Mouse (Mus musculus): ENCODE results near the gene Akt1s1. TPM values are rescaled to one million over a fixed set of nuclear protein-coding genes. Genes with fewer than 3 reads are reported as not detected.

Gene Akt1s1
- polyA plus RNA-seq, 2 experiments, result 70.5 to 179 TPM

DNA sequence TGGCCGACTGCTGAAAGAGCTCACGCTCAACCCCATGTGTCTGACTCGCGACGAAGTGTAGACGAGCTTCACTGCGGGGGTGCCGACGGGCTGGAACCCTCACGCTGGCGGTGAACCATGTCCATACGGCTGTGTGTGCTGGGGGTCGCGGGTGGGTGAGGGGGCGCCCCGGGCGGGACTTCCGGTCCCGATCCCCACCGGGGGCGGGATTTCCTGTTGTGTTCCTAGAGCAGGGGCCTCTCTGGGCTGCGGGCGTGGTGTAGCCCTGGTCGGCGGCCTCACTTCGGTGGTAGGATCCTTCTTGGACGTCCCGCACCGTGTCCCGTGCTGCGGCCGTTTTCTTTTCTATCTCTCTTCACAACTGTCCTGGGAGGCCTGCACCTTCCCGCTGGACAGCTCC, 1.4 kb downstream of the Akt1s1 start:
- ATAC-seq (ENCODE audit: low FRiP score, low read depth) (peak; percentile 58), DNase-seq (ENCODE audit: low spot score) (peak; percentile 91)
- Histone ChIP-seq H3K27ac (replicated peaks; ENCODE audit: low read depth, low read length) (peak overlapping the region; percentile 99), H3K36me3 (ENCODE audit: control insufficient read depth, insufficient read depth, low read length) (peaks cover 36% of the 10 kb centered on the region), H3K9ac (ENCODE audit: low read depth, low read length, severe bottlenecking) (peak overlapping the region; percentile 76), H3K4me3 (replicated peaks; ENCODE audit: low read length) (peak overlapping the region; percentile 87), H3K27me3 (ENCODE audit: control insufficient read depth, insufficient read depth, low read length) (no peaks in the 10 kb centered on the region), H3K4me2 (replicated peaks; ENCODE audit: low read depth, low read length, severe bottlenecking) (peak overlapping the region; percentile 82), H3K9me3 (ENCODE audit: control insufficient read depth, low read length) (no peaks in the 10 kb centered on the region), H3K4me1 (ENCODE audit: control insufficient read depth, insufficient read depth, low read length) (peaks cover 23% of the 10 kb centered on the region)
- no peak for TF ChIP-seq POLR2A (IDR thresholded peaks at IDR 0.05; ENCODE audit: borderline replicate concordance, extremely low read depth, insufficient read depth, insufficient read length)
- 5% methylated on average over 26 of the region's 33 CpGs for WGBS

DNA sequence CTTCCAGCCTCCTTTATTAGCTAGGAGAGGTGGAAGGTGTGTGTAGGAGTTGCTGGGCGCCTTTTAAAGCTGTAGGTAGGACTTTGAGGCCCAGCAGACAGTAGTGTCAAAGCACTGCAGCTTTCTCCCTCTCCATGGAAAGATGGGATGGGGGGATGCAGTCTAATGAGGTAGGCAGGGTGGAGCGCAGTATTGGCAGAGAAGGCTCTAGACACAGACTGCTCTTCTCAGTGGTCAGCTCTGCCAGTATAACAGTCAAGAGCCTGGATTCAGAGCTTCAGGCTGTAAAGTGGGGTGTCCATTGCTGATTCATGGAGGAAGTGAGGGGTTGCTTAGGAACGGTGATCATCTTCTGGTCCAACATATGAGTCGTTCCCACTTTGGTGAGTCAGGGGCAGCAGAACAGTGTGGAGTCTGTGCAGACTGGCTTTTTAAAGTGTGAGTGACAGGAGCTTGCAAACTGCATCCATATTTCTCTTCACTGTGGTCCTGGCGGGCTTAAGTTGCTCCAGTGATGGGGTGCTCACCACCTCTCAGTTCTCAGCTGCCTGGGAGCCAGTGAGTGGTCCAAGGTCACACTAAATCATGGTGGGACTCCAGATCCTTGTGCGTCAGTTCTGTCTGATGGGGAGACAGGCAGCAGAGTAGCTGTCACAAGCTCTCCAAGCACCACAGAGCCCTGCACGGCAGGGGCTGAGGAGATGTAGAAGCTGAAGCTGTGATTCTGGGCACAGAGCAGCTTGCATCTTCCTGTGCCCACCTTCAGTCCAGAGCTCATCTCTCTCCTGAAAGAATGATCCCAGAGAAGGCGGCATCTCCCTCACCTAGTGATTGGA, 2.2 kb downstream of the Akt1s1 start:
- Histone ChIP-seq H3K36me3 (ENCODE audit: control insufficient read depth, insufficient read depth, low read length) (peaks cover 27% of the 10 kb centered on the region), H3K9me3 (ENCODE audit: control insufficient read depth, low read length) (no peaks in the 10 kb centered on the region), H3K4me2 (replicated peaks; ENCODE audit: low read depth, low read length, severe bottlenecking) (peak overlapping the region; percentile 82), H3K27me3 (ENCODE audit: control insufficient read depth, insufficient read depth, low read length) (no peaks in the 10 kb centered on the region), H3K4me1 (ENCODE audit: control insufficient read depth, insufficient read depth, low read length) (peaks cover 24% of the 10 kb centered on the region), H3K4me3 (replicated peaks; ENCODE audit: low read length) (peak overlapping the region; percentile 87), H3K27ac (replicated peaks; ENCODE audit: low read depth, low read length) (peak overlapping the region; percentile 99), H3K9ac (ENCODE audit: low read depth, low read length, severe bottlenecking) (peak overlapping the region; percentile 76)
- no peak for TF ChIP-seq POLR2A (IDR thresholded peaks at IDR 0.05; ENCODE audit: borderline replicate concordance, extremely low read depth, insufficient read depth, insufficient read length)
- WGBS, result 76% methylated on average over 8 of the region's 8 CpGs
- no peak for DNase-seq (ENCODE audit: low spot score)
- no peak for ATAC-seq (ENCODE audit: low FRiP score, low read depth)

DNA sequence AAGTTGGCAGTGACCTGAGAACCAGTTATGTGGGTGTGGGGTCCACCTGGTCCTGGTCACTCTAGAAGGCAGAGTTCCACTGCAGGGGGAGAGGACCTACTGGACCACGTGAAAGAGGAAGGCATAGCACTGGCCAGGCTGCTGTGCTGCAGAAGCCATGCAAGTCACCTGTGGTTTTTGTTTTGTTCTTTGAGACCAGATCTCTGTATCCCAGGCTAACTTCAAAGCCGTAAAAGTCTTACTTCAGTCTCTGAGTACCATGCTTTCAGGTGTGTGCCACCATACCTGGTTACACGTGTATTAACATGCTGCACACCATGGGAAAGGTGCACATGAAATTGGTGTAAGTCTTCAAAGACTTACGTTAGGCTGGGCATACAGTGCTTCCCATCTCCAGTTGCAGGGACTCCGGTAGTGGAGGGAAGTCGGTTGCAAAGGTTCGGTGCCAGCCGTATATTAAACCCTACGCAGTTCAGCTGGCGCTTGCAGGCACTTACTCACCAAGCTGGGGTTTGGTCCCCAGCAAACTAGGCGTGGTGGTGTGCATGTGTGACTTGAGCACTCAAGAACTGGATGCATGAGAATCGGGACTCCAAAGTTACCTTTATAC, 2.9 kb downstream of the Akt1s1 start:
- TF ChIP-seq POLR2A (IDR thresholded peaks at IDR 0.05; ENCODE audit: borderline replicate concordance, extremely low read depth, insufficient read depth, insufficient read length), result no peak
- Histone ChIP-seq H3K4me1 (ENCODE audit: control insufficient read depth, insufficient read depth, low read length) (peaks cover 29% of the 10 kb centered on the region), H3K9me3 (ENCODE audit: control insufficient read depth, low read length) (no peaks in the 10 kb centered on the region), H3K27ac (replicated peaks; ENCODE audit: low read depth, low read length) (no peak overlapping the region), H3K9ac (ENCODE audit: low read depth, low read length, severe bottlenecking) (no peak overlapping the region), H3K4me3 (replicated peaks; ENCODE audit: low read length) (no peak overlapping the region), H3K27me3 (ENCODE audit: control insufficient read depth, insufficient read depth, low read length) (no peaks in the 10 kb centered on the region), H3K4me2 (replicated peaks; ENCODE audit: low read depth, low read length, severe bottlenecking) (no peak overlapping the region), H3K36me3 (ENCODE audit: control insufficient read depth, insufficient read depth, low read length) (peaks cover 20% of the 10 kb centered on the region)
- DNase-seq (ENCODE audit: low spot score) (no peak), ATAC-seq (ENCODE audit: low FRiP score, low read depth) (no peak)
- WGBS, result 91% methylated on average over 12 of the region's 12 CpGs

DNA sequence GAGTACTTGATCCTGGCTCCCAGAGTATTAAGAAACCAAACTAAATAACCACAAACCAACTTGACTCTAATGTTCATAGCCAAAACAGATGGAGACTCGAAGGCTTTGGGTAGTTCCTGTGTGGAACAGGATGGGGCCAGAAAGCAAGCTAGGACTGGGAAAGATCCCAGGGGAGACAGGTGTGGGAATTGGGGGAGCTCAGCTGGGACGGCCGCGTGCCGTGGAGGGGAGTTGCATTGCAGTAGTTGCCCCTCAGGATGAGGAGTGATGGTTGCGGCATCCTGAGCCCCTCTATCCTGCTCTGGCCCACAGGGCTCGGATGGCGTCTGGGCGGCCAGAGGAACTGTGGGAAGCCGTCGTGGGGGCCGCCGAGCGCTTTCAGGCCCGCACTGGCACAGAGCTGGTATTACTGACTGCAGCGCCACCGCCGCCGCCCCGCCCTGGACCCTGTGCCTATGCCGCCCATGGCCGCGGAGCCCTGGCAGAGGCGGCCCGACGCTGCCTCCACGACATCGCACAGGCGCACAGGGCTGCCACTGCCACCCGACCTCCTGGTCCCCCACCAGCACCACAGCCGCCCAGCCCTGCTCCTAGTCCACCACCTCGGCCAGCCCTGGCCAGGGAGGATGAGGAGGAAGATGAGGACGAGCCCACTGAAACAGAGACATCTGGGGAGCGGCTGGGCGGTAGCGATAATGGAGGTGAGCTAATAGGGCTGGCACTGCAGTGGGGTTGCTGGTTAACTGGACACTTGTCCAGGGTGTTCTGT, 3.7 kb downstream of the Akt1s1 start:
- 92% methylated on average over 34 of the region's 36 CpGs for WGBS
- no peak for ATAC-seq (ENCODE audit: low FRiP score, low read depth)
- no peak overlapping the region for H3K4me2 ChIP-seq (replicated peaks; ENCODE audit: low read depth, low read length, severe bottlenecking)
- no peaks in the 10 kb centered on the region for H3K9me3 ChIP-seq (ENCODE audit: control insufficient read depth, low read length)
- DNase-seq (ENCODE audit: low spot score), result no peak
- H3K27ac ChIP-seq (replicated peaks; ENCODE audit: low read depth, low read length), result no peak overlapping the region
- TF ChIP-seq POLR2A (IDR thresholded peaks at IDR 0.05; ENCODE audit: borderline replicate concordance, extremely low read depth, insufficient read depth, insufficient read length), result no peak
- H3K36me3 ChIP-seq (ENCODE audit: control insufficient read depth, insufficient read depth, low read length), result peaks cover 16% of the 10 kb centered on the region
- H3K4me1 ChIP-seq (ENCODE audit: control insufficient read depth, insufficient read depth, low read length), result peaks cover 28% of the 10 kb centered on the region
- no peaks in the 10 kb centered on the region for H3K27me3 ChIP-seq (ENCODE audit: control insufficient read depth, insufficient read depth, low read length)
- H3K9ac ChIP-seq (ENCODE audit: low read depth, low read length, severe bottlenecking), result no peak overlapping the region
- H3K4me3 ChIP-seq (replicated peaks; ENCODE audit: low read length), result no peak overlapping the region

DNA sequence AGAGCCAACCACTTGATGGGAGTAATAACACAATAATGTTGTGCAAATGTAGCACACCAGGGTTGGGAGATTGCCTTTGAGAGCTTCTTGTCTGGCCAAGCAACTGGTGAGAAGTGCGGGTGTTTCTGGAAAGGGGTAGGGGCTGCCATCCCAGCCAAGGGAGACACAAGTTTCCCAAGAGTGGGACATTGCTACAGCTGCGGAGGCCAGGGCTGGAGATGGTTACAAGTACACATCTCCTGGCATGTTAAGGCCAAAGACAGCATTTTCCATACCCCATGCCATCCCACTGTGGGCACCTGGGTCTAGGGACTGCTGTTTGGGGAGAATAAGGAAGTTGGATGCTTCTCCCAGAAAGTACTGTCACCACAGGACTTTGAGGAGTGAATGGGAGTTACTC, 4.3 kb downstream of the Akt1s1 start:
- TF ChIP-seq POLR2A (IDR thresholded peaks at IDR 0.05; ENCODE audit: borderline replicate concordance, extremely low read depth, insufficient read depth, insufficient read length), result no peak
- 95% methylated on average over 2 of the region's 2 CpGs for WGBS
- no peak overlapping the region for H3K4me2 ChIP-seq (replicated peaks; ENCODE audit: low read depth, low read length, severe bottlenecking)
- H3K27me3 ChIP-seq (ENCODE audit: control insufficient read depth, insufficient read depth, low read length), result no peaks in the 10 kb centered on the region
- DNase-seq (ENCODE audit: low spot score) (no peak), ATAC-seq (ENCODE audit: low FRiP score, low read depth) (no peak)
- H3K4me3 ChIP-seq (replicated peaks; ENCODE audit: low read length), result no peak overlapping the region
- no peak overlapping the region for H3K9ac ChIP-seq (ENCODE audit: low read depth, low read length, severe bottlenecking)
- H3K4me1 ChIP-seq (ENCODE audit: control insufficient read depth, insufficient read depth, low read length), result peaks cover 27% of the 10 kb centered on the region
- H3K27ac ChIP-seq (replicated peaks; ENCODE audit: low read depth, low read length), result no peak overlapping the region
- H3K36me3 ChIP-seq (ENCODE audit: control insufficient read depth, insufficient read depth, low read length), result peaks cover 16% of the 10 kb centered on the region
- H3K9me3 ChIP-seq (ENCODE audit: control insufficient read depth, low read length), result no peaks in the 10 kb centered on the region

All from limb, embryonic 14.5 days (tissue).